7 mouse cellular contexts compared by ENCODE assay signal in the genomic region with DNA sequence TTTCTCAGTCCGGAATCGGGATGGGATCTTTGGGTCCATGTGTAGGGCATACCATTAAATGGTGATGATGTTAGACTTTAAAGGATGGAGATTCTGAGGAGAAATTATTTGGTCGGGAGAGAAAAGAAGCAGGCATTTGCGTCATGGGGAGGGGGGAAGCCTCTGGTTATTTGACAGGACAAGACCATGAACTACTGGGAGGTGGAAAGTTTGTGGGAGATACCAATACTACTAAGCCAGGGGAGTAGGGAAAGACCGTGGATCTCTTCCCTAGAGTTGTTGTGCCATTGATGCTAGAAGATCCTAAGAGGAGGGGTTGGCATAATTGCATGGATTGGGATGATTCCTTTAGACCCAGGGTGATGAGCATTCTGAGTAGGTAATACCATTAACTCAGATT. TPM values are rescaled to one million over a fixed set of nuclear protein-coding genes. Genes with fewer than 3 reads are reported as not detected.
DNase-seq lines count a peak whose midpoint lies in the region; ATAC-seq and TF ChIP-seq lines count a peak whose summit lies in the region.

No protein-coding gene starts in this region.

- no peaks in the 10 kb centered on the region for H3K36me3 ChIP-seq in lung, embryonic 15.5 days
- H3K36me3 ChIP-seq in hindbrain, postnatal 0 days (ENCODE audit: insufficient read depth, low read length), result no peaks in the 10 kb centered on the region
- no peaks in the 10 kb centered on the region; the same call in 1 of the 2 replicates for H3K36me3 ChIP-seq in neural tube, embryonic 15.5 days

- DNase-seq in lung, adult 18-20 months, result no peak
- peak; percentile 16 for DNase-seq in hindbrain, postnatal 0 days (ENCODE audit: low spot score)
- no peak for DNase-seq in gastrocnemius, postnatal 4 days (ENCODE audit: low spot score in 2 of 2)
- DNase-seq in adrenal gland, postnatal 36 days, result no peak

- no peak for TF ChIP-seq CTCF in cortical plate, adult 2 months (IDR thresholded peaks at IDR 0.05; ENCODE audit: extremely low read depth, insufficient read depth, low read length)
- TF ChIP-seq CTCF in hindbrain, postnatal 0 days (IDR thresholded peaks at IDR 0.05; ENCODE audit: low read depth), result no peak

- peak overlapping the region; percentile 54 for H3K9ac ChIP-seq in lung, embryonic 15.5 days
- peak overlapping the region; percentile 59 for H3K9ac ChIP-seq in hindbrain, postnatal 0 days (replicated peaks; ENCODE audit: low read length)
- peak overlapping the region; percentile 56 for H3K9ac ChIP-seq in neural tube, embryonic 15.5 days (replicated peaks)

- H3K4me2 ChIP-seq in lung, embryonic 15.5 days, result peak overlapping the region; percentile 57
- peak overlapping the region; percentile 57 for H3K4me2 ChIP-seq in hindbrain, postnatal 0 days (ENCODE audit: low read depth, low read length)
- peak overlapping the region; percentile 58 for H3K4me2 ChIP-seq in neural tube, embryonic 15.5 days

- no peak for TF ChIP-seq POLR2A in cortical plate, adult 2 months (IDR thresholded peaks at IDR 0.05; ENCODE audit: extremely low read depth, insufficient read depth, low read length)

- no peaks in the 10 kb centered on the region for H3K27me3 ChIP-seq in lung, embryonic 15.5 days
- no peaks in the 10 kb centered on the region for H3K27me3 ChIP-seq in hindbrain, postnatal 0 days (ENCODE audit: insufficient read depth, low read length)
- no peaks in the 10 kb centered on the region for H3K27me3 ChIP-seq in neural tube, embryonic 15.5 days (replicated peaks)

- H3K9me3 ChIP-seq in lung, embryonic 15.5 days, result no peaks in the 10 kb centered on the region
- H3K9me3 ChIP-seq in hindbrain, postnatal 0 days (ENCODE audit: low read length), result no peaks in the 10 kb centered on the region
- no peaks in the 10 kb centered on the region for H3K9me3 ChIP-seq in neural tube, embryonic 15.5 days (replicated peaks)

- no peak overlapping the region for H3K27ac ChIP-seq in lung, embryonic 15.5 days
- no peak overlapping the region for H3K27ac ChIP-seq in cortical plate, adult 2 months (ENCODE audit: insufficient read depth, low read length)
- H3K27ac ChIP-seq in hindbrain, postnatal 0 days, result peak overlapping the region; percentile 67; the same call in 1 of the 2 replicates
- H3K27ac ChIP-seq in neural tube, embryonic 15.5 days (replicated peaks), result peak overlapping the region; percentile 71

- 0 out of 2 replicates have a peak, but pooled peaks cover 8% of the 10 kb centered on the region for H3K4me1 ChIP-seq in lung, embryonic 15.5 days
- peaks cover 1% of the 10 kb centered on the region for H3K4me1 ChIP-seq in cortical plate, adult 2 months (ENCODE audit: control insufficient read depth, insufficient read depth, low read length)
- H3K4me1 ChIP-seq in hindbrain, postnatal 0 days (ENCODE audit: insufficient read depth, low read length), result no peaks in the 10 kb centered on the region
- H3K4me1 ChIP-seq in neural tube, embryonic 15.5 days, result peaks cover 10% of the 10 kb centered on the region

- WGBS in lung, embryonic 15.5 days, result 18% methylated on average over 5 of the region's 5 CpGs
- 33% methylated on average over 5 of the region's 5 CpGs for WGBS in hindbrain, postnatal 0 days
- WGBS in neural tube, embryonic 15.5 days, result 24% methylated on average over 5 of the region's 5 CpGs

- H3K4me3 ChIP-seq in lung, embryonic 15.5 days, result peak overlapping the region; percentile 61
- peak overlapping the region; percentile 53 for H3K4me3 ChIP-seq in cortical plate, adult 2 months (ENCODE audit: insufficient read depth, low read length)
- H3K4me3 ChIP-seq in hindbrain, postnatal 0 days (ENCODE audit: low read length), result peak overlapping the region; percentile 51
- H3K4me3 ChIP-seq in neural tube, embryonic 15.5 days (replicated peaks), result peak overlapping the region; percentile 54

- ATAC-seq in lung, embryonic 15.5 days (ENCODE audit: borderline replicate concordance, extremely low read depth, low FRiP score, low TSS enrichment), result no peak
- peak; percentile 39 for ATAC-seq in hindbrain, postnatal 0 days
- peak; percentile 40 for ATAC-seq in neural tube, embryonic 15.5 days (ENCODE audit: low FRiP score)

RNA-seq across cellular contexts. Expression of a gene that starts 0.7 kb away (rescaled TPM):
- 39.7 and 41.7 TPM in 2 replicates for polyA plus RNA-seq in lung, embryonic 15.5 days (2015; fragmentation: Nextera tagmentation; extraction: Ambion mirVana)
- 106 and 115 TPM in 2 replicates for polyA plus RNA-seq in cortical plate, adult 2 months (2012; rRNA removed)
- total RNA-seq in hindbrain, postnatal 0 days (2014; rRNA removed), result 23.4 and 28.3 TPM in 2 replicates
- 61.1 and 62.8 TPM in 2 replicates for polyA plus RNA-seq in hindbrain, postnatal 0 days (2015; fragmentation: Nextera tagmentation; extraction: Ambion mirVana)
- polyA plus RNA-seq in neural tube, embryonic 15.5 days (2015; fragmentation: Nextera tagmentation; extraction: Ambion mirVana), result 63.0 and 67.4 TPM in 2 replicates
- total RNA-seq in gastrocnemius, postnatal 4 days (2021), result 10 to 100 TPM; 24.7 to 34.9 TPM
- total RNA-seq in adrenal gland, postnatal 36 days (2021), result 10 to 100 TPM; 41.0 to 50.8 TPM

RNA-seq across cellular contexts. Expression of a gene that starts 27.9 kb away (rescaled TPM):
- 29.2 and 30.5 TPM in 2 replicates for polyA plus RNA-seq in lung, embryonic 15.5 days (2015; fragmentation: Nextera tagmentation; extraction: Ambion mirVana)
- polyA plus RNA-seq in cortical plate, adult 2 months (2012; rRNA removed), result 20.6 and 21.4 TPM in 2 replicates
- total RNA-seq in hindbrain, postnatal 0 days (2014; rRNA removed), result 27.8 and 36.1 TPM in 2 replicates
- polyA plus RNA-seq in hindbrain, postnatal 0 days (2015; fragmentation: Nextera tagmentation; extraction: Ambion mirVana), result 21.4 and 21.5 TPM in 2 replicates
- 24.7 and 25.2 TPM in 2 replicates for polyA plus RNA-seq in neural tube, embryonic 15.5 days (2015; fragmentation: Nextera tagmentation; extraction: Ambion mirVana)
- 10 to 100 TPM; 16.9 to 19.4 TPM for total RNA-seq in gastrocnemius, postnatal 4 days (2021)
- total RNA-seq in adrenal gland, postnatal 36 days (2021), result 10 to 100 TPM; 44.5 to 48.7 TPM

RNA-seq across cellular contexts. Expression of a gene that starts 31.8 kb away (rescaled TPM):
- polyA plus RNA-seq in lung, embryonic 15.5 days (2015; fragmentation: Nextera tagmentation; extraction: Ambion mirVana), result 1.4 and 1.6 TPM in 2 replicates
- 7.6 and 7.9 TPM in 2 replicates for polyA plus RNA-seq in cortical plate, adult 2 months (2012; rRNA removed)
- 3.1 and 3.4 TPM in 2 replicates for total RNA-seq in hindbrain, postnatal 0 days (2014; rRNA removed)
- 4.1 and 5.9 TPM in 2 replicates for polyA plus RNA-seq in hindbrain, postnatal 0 days (2015; fragmentation: Nextera tagmentation; extraction: Ambion mirVana)
- 5.7 and 6.5 TPM in 2 replicates for polyA plus RNA-seq in neural tube, embryonic 15.5 days (2015; fragmentation: Nextera tagmentation; extraction: Ambion mirVana)
- total RNA-seq in gastrocnemius, postnatal 4 days (2021), result 1 to 10 TPM; 1.3 to 1.5 TPM
- total RNA-seq in adrenal gland, postnatal 36 days (2021), result under 1 TPM; 0.49 to 0.89 TPM

RNA-seq across cellular contexts. Expression of a gene that starts 39.6 kb away (rescaled TPM):
- polyA plus RNA-seq in lung, embryonic 15.5 days (2015; fragmentation: Nextera tagmentation; extraction: Ambion mirVana), result 23.5 and 23.6 TPM in 2 replicates
- 23.2 and 23.9 TPM in 2 replicates for polyA plus RNA-seq in cortical plate, adult 2 months (2012; rRNA removed)
- total RNA-seq in hindbrain, postnatal 0 days (2014; rRNA removed), result 183 and 387 TPM in 2 replicates
- 47.6 and 53.3 TPM in 2 replicates for polyA plus RNA-seq in hindbrain, postnatal 0 days (2015; fragmentation: Nextera tagmentation; extraction: Ambion mirVana)
- 50.8 and 56.3 TPM in 2 replicates for polyA plus RNA-seq in neural tube, embryonic 15.5 days (2015; fragmentation: Nextera tagmentation; extraction: Ambion mirVana)
- 1 to 10 TPM; 2.7 to 4.0 TPM for total RNA-seq in gastrocnemius, postnatal 4 days (2021)
- 1 to 10 TPM; 2.2 to 4.0 TPM for total RNA-seq in adrenal gland, postnatal 36 days (2021)

RNA-seq across cellular contexts. Expression of a gene that starts 50.9 kb away (rescaled TPM):
- polyA plus RNA-seq in lung, embryonic 15.5 days (2015; fragmentation: Nextera tagmentation; extraction: Ambion mirVana), result 42.2 and 46.6 TPM in 2 replicates
- polyA plus RNA-seq in cortical plate, adult 2 months (2012; rRNA removed), result 46.4 and 49.1 TPM in 2 replicates
- total RNA-seq in hindbrain, postnatal 0 days (2014; rRNA removed), result 64.9 and 75.8 TPM in 2 replicates
- 36.8 and 37.3 TPM in 2 replicates for polyA plus RNA-seq in hindbrain, postnatal 0 days (2015; fragmentation: Nextera tagmentation; extraction: Ambion mirVana)
- 40.0 and 40.4 TPM in 2 replicates for polyA plus RNA-seq in neural tube, embryonic 15.5 days (2015; fragmentation: Nextera tagmentation; extraction: Ambion mirVana)
- total RNA-seq in gastrocnemius, postnatal 4 days (2021), result 10 to 100 TPM; 36.5 to 37.6 TPM
- total RNA-seq in adrenal gland, postnatal 36 days (2021), result 10 to 100 TPM; 59.0 to 63.3 TPM

Comparison
In these comparisons a context has a peak if more than half of its experiments do, and no peak if none do; other contexts are left out.
1. H3K27ac ChIP-seq: peak in hindbrain, postnatal 0 days (single experiment) and neural tube, embryonic 15.5 days (single experiment); none in lung, embryonic 15.5 days (single experiment) and cortical plate, adult 2 months (single experiment).
2. Peak in every context shown above with its lines, with median percentiles within 50 percentile points of each other: H3K4me2 ChIP-seq, H3K4me3 ChIP-seq and H3K9ac ChIP-seq.